Mouse (Mus musculus) layer of hippocampus, postnatal 14 days (tissue): Measurements from ENCODE around the gene Ctdspl. TPM values are rescaled to one million over a fixed set of nuclear protein-coding genes. Genes with fewer than 3 reads are reported as not detected.

Experiments
- DNase-seq, 2 experiments: peaks; one replicate each; pipeline ENCODE4 v3.0.0; 2021 to 2022; ENCODE audit warnings: low spot score in 2 of 2, mixed read lengths in 1 of 2
- total RNA-seq, 2 experiments: library from RNA; stranded (reverse); gene quantifications; 2 replicates each; pipeline ENCODE4 v1.2.3; 2021

The Ctdspl gene
- total RNA-seq, 2 experiments from 2014 or later = 19.7 to 20.4 TPM

DNA sequence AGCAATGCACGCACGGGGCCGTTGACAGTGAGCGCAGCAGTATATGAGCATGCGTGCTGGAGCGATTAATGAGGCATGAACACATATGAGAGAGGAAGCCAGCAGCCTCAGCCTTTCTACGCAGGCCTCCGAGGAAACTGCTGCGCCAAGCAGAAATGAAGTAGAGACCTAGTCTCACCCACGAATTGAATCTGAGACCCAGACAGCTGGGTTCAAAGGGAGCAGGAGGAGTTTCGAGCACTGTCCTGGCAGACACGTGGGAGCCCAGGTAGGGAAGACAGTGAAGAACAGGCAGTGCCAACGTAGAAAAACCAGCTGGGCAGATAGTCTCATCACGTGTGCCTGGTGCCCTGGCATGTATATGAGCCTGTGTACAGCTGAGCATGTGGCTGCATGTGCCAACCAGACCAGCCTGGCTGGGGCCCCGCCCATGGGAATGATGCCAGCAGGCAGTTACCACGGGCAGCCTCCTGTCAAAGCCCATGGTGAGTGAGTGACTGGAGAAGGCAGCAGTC is 6.5 kb upstream of the Ctdspl start:
- peak in 1 of 2 experiments; percentile 41 for DNase-seq

DNA sequence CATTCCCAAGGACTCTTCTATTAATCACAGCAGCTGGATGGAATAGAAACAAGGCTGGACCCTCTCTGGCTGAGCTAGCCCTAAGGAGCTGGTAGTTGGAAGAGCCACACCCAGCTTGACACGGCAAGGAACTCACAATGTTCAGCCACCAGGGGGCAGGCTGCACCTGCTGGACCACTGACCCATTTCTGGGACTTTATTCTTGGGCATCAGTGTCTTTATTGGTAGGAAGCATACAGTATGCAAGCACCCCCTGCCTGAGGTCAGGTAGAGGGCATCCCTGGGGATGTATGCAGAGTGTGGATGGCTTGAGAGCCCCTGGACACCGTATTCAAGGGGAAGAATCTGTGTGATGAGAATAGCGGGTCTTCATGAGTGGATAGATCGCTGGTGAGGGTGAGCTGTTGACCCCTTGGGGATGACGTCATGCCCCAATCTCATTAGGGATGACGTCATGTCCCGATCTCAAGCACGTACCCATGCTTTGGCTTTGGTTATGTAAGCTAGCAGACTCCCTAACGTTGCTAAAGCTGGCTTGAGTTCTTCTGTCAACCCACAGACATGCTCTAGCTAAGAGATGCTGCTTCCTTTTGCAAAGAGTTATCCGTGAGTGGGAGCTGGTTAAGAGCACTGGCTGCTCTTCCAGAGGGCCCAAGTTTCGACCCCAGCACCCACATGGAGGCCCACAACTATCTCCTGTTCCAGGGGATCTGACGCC is 5.3 kb upstream of the Ctdspl start:
- DNase-seq = peak; percentile 77 to 81

DNA sequence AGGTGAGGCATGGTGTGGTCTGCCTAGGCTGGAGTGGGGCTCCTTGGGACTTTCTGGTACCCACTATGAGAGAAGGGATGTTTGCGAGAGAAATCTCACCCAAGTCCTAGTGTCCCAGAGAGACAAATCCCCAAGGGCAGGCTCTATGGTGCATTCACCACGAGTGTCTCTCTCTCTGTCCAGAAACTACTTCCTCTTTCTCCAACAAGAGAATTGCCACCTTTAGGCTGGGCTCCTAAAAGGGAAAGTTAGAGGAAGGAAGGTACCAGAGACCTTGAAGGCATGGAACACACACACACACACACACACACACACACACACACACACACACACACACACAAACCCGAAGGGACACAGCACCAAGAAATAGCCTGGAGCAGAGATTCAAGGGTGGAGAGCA is 4.3 kb upstream of the Ctdspl start:
- no peak for DNase-seq

DNA sequence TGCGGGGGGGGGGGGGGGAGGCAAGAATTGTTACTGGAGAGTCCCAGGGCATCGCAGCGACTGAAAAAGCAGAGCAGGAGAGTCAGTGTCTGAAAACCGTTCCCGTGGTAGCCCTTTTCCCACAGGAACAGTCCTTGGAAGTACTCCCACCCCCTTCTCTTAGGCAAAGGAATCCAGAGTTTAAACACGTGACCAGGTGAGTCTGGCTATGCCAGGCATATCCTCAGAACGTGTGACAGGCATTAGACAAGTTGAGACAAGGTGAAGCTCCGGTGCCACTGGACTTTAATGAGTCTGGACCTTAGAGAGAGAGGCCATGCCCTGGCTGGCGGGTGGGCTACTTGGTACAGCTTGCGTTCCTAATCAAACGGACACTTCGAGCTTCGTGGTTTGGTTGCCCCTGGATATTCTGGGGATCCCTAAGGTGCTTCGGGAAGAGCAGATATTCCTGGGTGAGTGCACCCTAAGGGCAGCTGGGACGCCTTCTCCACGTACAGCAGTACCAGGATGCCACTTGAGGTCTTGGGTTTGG is 1.6 kb upstream of the Ctdspl start:
- DNase-seq = no peak

DNA sequence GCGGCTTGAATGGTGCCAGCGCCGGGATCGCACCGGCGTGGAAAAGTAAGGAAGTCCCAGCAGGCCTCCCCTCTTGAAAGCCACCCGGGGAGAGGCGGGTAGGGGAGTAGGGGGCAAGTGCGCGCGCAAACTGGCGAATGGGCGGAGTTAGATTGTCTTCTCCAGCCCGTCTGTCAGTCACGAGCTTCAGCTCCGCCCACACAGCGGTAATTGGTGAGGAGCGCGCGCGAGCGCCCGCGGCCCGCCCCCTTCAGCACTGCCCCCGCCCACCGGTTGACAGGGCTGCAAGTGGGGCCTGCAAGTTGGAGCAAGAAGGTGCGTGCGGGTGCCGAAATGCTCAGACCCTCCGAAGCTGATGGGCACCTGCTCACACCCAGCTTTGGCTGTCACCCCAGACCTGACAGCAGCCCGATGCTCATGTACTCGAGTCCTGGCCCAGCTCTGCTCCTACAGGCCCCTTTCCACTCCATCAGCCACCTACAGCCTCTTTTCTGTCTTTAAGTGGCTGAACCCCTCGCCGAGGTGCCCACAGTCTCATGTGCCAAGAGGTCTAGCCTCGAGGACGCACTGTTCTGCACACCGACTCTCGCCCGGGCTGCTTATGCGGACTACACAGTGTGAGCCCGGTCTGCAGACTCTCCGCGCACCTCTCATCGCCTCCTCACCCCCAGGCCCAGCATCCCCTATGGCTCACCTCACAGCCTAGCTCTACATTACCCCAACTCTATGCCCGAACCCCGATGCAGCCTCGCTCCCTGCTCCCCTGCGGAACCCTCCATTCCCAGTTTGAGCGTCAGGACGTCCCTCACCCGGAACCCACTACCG is 755 bp upstream of the Ctdspl start:
- DNase-seq = peak; percentile 87 to 96

DNA sequence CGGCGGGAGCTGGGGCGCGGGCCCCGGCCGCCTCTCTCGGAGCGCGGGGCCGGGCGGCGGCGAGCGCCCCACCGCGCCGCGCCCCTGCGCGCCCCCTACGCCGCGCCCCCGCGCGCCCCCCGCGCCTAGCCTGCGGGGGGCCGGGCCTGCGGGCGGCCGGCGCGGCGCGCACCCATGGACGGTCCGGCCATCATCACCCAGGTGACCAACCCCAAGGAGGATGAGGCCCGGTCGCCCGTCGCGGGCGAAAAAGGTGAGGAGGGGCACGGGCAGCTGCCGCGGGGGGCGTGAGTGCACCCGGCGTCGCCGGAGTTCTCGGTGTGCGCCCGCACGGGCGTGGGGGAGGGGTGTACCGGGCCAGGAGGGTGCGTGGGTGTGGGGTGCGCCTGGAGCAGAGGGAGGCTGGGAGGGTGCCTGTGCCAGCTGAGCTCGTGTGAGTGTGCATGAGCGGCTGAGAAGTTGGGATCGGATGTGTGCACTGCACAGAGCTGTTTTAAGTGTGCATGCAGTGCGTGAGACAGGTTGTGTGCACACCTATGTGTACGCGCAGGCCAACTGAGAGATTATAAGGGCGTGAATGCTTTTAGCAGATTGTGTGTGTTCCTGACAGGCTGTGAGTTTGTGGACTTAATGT is 552 bp downstream of the Ctdspl start:
- DNase-seq = peak; percentile 72 to 74

DNA sequence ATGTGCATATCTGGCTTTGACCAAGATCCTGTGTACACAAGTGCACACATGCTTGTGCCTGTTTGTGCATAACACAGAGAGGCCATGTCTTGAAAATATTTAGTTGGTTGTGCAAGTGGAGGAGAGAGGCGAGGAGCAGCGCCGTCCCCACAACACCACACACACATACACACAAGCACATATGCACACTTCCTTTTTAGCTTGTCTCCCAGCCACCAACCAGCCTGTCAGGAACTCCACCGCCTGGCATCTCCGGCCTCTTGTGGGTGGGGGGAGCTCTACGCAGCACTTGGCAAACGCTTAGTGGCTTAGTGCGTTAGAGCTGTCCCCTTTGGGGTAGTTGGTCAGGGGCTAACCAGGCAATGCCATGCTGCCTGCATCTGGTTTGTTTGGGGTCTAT is 1.2 kb downstream of the Ctdspl start:
- DNase-seq = peak; percentile 40 to 50

DNA sequence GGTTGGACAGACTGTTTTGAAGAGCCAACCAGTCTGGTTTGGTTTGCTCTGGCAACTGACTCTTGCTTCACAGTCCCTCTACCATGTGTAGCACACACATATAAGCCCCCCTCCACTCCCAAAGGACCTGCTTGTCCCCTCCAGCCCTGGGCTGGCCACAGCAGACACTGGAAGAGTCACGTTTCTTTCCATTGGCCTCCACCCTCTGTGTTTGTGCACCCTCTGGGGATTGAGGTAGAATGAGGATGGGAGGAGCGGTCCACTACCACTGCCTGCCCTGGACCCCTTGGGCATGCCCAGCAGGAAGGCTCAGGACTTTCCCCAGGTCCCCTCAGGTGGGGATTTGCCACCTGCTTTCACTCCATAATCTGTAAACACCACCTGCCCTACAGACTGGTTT is 1.8 kb downstream of the Ctdspl start:
- no peak for DNase-seq

DNA sequence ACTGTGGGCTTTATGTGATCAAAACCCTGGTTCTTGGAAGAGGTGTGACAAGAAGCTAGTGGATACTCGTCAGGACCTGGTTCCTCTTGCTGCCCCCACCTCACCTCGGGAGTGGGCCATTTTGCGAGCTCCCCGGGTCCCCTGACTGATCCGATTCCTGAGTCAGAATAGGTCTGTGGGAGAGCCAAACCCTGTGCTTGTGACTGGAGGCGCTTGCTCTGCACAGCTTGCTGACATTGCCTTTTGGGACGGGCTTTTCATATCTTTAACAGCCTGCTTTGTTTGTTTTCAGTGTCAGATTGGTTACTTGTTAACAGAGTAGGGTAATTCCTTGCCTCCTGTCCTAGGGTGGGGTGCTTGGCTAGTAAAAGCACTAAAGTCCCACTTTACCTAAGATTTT is 2.4 kb downstream of the Ctdspl start:
- DNase-seq = no peak

DNA sequence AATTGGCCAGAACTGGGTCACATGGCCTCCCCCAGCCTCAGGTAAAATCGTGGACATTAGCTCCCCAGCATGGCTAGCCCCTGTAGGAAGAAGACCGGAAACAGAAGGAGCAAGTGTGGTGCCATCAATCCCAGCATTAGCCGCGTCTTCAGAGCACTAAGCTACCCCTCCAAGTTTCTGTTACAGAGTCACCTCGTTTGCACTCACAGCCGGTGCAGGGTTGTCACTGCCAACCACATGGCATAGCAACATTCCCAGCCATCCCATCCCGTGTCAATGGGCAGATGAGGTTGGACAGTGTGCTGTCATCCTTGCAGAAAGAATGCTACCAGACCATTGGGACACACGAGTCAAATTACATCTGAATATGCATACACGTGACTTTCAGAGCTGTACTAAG is 4.4 kb downstream of the Ctdspl start:
- no peak for DNase-seq

DNA sequence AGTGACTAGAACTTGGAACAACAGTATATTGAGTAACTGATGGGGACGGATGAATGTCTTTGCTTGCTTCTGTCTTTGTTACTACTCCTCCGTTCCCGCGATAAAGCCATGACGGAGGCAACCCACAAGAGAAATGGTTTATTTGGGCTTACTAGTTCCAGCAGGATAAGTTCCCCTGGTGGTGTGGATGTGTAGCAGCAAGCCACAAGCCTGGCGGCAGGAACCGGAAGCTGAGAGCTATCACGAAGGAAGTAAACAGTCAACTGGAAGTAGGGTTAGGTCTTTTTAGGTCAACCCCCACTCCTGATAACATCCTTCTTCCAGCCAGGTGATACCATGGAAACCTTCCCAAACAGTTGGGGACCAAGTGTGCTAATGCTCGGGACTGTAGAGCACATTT is 7.5 kb downstream of the Ctdspl start:
- DNase-seq = no peak

DNA sequence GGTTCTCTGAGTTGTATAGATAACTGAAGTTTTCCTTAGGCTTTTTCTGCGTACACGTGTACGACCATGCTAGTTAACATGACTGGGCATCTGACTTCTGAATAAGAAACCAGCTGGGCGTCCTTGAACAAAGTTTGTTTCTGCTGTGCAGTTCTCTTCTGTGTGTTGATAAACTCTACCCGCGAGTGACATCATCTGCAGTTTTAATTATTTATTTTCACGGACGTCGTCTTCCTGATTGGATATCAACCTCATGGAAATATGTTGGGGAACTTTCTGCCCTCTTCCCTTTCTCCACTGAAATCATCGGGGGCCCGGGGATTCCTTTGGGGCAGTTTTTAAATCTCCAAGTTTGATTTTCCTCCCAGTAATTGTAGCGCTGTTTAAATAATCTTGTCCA is 8.1 kb downstream of the Ctdspl start:
- DNase-seq = no peak

DNA sequence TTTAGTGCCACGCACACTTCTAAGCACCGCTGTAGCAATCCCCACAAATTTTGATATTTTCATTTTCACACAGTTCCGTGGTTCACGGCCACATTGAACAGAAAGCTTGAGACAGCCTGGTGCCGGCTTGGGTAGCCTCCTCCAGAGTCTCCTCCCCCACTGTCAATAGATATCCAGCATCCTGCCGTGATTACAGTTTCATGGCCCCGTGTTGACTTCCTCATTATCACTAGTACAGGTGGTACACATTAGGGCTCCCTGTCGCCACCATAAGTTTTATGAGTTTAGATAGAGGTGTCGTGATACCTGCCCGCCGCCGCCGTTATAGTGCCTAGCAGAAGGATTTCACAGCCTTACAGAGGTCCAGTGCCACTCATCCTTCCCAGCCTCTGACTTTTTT is 8.8 kb downstream of the Ctdspl start:
- no peak for DNase-seq

DNA sequence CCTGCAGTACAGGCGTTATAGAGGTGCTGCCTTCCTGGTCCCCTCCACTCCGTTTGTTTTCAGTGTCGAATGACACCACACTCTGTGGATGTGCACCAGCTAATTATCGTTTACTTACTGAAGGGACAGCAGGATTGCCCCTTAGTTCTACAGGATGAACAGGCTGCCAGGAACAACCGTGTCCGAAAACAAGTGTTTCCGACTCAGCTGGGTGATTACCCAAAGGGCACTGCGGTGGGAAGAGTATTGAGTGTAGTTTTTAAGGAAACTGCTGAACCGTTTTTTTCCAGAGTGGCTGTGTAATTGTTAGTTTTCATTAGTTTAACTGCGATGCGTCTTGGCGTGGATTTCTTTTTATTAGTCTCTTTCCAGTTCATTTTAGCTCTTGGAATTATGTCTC is 9.8 kb downstream of the Ctdspl start:
- no peak for DNase-seq

DNA sequence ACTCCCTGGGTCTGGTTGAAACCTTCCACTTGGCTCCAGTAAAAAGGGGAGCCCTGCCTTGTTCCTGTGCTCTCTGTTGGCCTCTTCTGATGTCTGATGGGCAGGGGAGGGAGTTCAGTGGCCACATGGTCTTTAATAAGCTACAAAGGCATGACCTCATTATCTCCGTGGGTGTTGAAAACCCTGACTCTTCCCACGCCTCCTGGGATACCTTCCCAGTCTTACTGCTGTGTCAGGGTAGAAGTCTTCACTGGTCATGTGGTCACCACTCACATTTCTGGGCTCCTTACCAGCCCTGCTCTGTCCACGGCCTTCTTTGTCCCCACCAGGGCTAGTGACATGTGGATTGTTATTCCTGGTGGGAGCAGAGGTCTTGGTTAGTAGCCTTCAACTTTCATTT is 11.3 kb downstream of the Ctdspl start:
- DNase-seq = no peak

DNA sequence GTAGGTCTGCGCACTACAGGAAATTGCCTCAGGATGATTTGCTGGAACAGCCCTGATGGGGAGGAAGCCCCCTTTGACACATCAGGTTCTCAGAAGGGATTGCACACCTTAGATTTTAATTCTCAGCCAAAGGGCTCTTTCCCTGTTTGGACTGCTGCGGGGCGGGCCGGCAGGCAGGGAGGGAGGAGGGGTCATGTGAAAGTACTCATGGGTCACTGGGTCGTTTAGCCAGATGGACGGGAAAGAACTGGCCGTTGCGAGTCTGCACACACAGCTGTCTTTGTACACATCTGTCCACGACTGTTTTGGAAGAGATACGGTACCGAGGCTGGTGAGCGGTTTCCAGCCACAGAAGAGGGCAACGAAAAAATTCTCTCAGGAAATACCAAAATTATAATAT is 13.2 kb downstream of the Ctdspl start:
- DNase-seq = no peak

DNA sequence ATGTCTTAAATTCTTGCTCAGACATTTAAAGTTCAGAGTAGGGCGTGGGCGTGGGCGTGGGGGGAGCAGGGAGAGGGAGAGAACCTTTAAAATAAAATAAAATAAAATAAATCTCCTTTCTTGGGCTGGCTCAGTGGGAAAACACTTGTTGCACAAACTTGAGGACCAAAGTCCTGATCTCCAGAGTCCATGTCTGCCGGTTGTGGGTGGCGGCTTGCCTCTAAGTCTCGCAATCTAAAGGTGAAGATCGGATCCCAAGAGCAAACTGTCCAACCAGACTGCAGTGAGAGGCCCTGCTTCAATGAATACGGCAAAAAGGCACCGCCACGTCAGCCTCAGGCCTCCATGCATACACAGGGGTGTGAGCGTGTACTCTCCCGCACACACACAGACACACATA is 13.6 kb downstream of the Ctdspl start:
- DNase-seq = no peak

DNA sequence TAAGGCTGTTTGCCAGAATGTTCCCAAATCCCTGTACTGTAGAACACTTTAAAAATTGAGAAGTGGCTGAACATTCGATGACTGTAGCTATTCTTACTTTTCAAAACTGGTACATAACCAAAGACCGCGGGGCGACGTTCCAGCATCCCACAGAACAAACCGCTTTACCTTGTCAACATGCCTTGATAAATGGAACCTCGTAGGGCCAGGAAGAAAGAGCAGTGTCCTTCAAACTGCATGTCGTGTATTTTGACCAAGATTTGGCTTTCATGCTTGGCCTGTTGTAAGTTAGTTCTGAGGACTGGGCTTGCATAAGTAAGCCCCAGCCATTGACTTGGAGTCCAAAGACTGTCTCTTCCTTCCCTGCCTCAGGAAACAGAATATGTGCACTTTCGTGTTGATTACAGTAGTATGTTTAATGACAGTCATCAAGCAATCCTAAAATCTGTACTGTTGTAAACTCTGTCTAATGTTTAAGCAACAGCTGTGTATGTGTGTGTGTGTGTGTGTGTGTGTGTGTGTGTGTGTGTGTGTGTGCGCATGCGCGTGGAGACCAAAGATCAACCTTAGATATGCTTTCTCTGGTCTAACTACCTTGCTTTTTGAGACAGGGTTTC is 14.4 kb downstream of the Ctdspl start:
- DNase-seq = no peak

DNA sequence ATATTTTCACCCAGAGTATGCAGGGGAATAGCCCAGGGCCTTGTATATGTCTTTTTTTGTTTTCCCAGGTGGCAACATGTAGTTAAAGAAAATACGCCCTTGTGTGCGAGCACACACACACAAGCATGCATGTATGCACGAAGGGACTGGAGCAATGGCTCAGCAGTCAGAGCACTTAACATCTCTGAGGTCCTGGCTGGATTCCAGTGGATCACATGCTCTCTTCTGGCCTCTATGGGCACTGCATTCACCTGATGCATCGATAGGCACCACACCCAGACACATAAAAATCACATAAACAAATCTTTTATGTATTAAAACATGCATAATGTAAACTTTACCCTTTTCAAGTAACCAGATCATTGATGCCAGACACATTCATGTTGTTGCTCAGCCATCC is 15.8 kb downstream of the Ctdspl start:
- no peak for DNase-seq

DNA sequence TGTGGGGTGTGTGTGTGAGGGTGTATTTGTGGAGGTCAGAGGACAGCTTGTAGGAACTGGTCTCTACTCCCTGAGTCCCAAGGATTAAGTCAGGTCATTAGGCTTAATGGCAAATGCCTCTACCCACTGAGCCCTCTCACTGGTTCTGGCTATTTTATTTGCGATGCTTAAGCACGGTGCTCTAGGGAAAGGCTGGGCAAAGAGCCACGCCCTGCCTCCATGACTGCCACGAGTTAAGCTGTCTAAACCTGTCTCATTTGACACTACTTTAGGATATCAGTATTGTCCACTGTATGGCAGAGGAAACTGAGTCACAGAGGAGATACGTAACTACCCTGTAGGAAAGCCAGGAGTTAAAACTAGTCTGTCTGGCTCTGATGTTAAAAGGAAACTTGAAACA is 17.7 kb downstream of the Ctdspl start:
- no peak for DNase-seq

DNA sequence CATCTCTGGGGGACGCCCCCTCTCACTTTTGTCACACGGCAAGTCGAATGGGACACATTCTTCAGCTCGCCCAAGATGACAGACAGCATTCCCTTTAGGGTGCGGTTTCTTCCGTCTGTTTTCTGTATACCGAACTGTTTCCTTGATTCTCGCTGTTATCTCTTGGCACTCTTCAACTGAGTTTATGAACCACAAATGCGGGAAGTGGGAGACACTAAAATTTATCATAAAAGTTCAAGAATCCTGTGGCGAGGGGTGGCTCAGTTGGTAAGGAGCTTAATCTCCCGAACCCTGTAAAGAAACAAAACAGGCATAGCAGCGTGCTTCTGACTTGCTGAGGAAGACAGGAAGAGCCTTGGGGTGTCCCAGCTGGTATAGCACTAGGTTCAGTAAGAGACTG is 18.1 kb downstream of the Ctdspl start:
- no peak for DNase-seq
